Mouse (Mus musculus): ENCODE measurements at regions not wholly inside any gene's neighbourhood (a gene's known extent, or its start where the extent isn't known, plus 50 kb on each side); places are given as distances from the start of the nearest gene placed in this dataset.
"Not testable (repeated sequence)": the region's sequence is repeated elsewhere in the genome, so short reads cannot be mapped to it uniquely, and the experiment has no call there.

DNA sequence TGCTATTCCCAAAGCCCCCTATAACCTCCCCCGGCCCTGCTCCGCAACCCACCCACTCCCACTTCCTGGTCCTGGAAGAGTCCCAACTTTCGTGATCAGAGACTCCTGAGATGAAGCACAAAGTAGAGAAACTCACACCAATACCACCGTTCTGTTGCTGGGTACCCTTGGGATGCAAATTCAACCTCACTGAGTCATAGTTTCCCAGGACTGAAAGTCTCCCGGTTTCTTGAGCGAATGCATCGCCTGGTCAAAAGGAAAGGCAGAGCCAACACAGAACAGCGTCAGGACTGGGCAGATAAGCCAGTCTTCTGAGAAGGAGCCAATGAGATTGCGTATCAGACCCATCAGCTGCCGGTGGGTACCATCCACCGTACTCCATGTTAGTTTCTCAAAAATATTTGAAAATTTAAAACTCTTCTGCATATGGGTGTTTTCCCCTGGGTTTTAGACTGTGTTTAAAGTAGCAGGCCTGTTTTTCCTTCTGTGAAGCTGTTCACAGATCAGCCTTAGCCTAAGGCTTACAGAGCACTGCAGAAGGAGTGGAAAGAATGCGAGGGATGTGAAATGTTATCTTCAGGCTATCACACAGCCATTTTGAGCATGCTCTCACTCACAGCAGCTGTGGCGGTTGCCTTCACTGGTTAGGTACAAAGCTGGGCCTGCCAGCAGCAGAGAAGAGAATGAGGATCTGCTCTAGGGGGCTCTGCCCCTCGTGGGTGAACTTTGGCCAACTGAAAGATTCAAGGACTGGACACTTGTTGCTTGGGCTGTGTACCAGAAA lies 77.0 kb upstream of the Zmat1 start:
- H3K36me3 ChIP-seq (replicated peaks; ENCODE audit: control insufficient read depth, insufficient read depth, low read depth); H3K9ac ChIP-seq (replicated peaks); H3K9me3 ChIP-seq (ENCODE audit: control insufficient read depth, low read length); H3K4me1 ChIP-seq (replicated peaks; ENCODE audit: control insufficient read depth in 2 of 2, insufficient read depth in 2 of 2, low read length in 1 of 2); H3K4me2 ChIP-seq (ENCODE audit: low read depth); H3K27ac ChIP-seq; H3K4me3 ChIP-seq (ENCODE audit: insufficient read depth in 1 of 2, low read depth in 2 of 2, low read length in 2 of 2); DNase-seq (ENCODE audit: low read depth in 3 of 3, low spot score in 3 of 3); H3K27me3 ChIP-seq (ENCODE audit: control insufficient read depth, insufficient read depth, low read length): not testable (repeated sequence)
- 0 out of 2 replicates have a peak, but pooled peaks have one; percentile 37 for ATAC-seq (ENCODE audit: insufficient read depth)
- WGBS (ENCODE audit: insufficient replicate concordance) = 54% methylated on average over 14 of the region's 14 CpGs

GRCm38 (mm10) chrX:135080380-135081158 lies 71.6 kb upstream of the Zmat1 start:
- DNase-seq (ENCODE audit: low read depth in 3 of 3, low spot score in 3 of 3) = no peak
- Histone ChIP-seq H3K9ac (replicated peaks) (no peak overlapping the region), H3K4me3 (ENCODE audit: insufficient read depth in 1 of 2, low read depth in 2 of 2, low read length in 2 of 2) (no peak overlapping the region), H3K4me1 (replicated peaks; ENCODE audit: control insufficient read depth in 2 of 2, insufficient read depth in 2 of 2, low read length in 1 of 2) (no peaks in the 10 kb centered on the region), H3K36me3 (replicated peaks; ENCODE audit: control insufficient read depth, insufficient read depth, low read depth) (no peaks in the 10 kb centered on the region), H3K27me3 (ENCODE audit: control insufficient read depth, insufficient read depth, low read length) (no peaks in the 10 kb centered on the region), H3K27ac (no peak overlapping the region), H3K9me3 (ENCODE audit: control insufficient read depth, low read length) (no peaks in the 10 kb centered on the region), H3K4me2 (ENCODE audit: low read depth) (no peak overlapping the region)
- WGBS (ENCODE audit: insufficient replicate concordance) = 50% methylated on average over 2 of the region's 2 CpGs
- no peak for ATAC-seq (ENCODE audit: insufficient read depth)
- no peak for TF ChIP-seq CTCF (IDR thresholded peaks at IDR 0.05; ENCODE audit: low read depth)
- no peak for TF ChIP-seq EP300 (IDR thresholded peaks at IDR 0.05; ENCODE audit: low read depth)

- H3K4me3 ChIP-seq (ENCODE audit: insufficient read depth in 1 of 2, low read depth in 2 of 2, low read length in 2 of 2) = no peak overlapping the region
- H3K4me2 ChIP-seq (ENCODE audit: low read depth) = no peak overlapping the region
- WGBS (ENCODE audit: insufficient replicate concordance) = 32% methylated on average over 2 of the region's 2 CpGs
- DNase-seq (ENCODE audit: low read depth in 3 of 3, low spot score in 3 of 3) (no peak), ATAC-seq (ENCODE audit: insufficient read depth) (no peak)
- TF ChIP-seq CTCF (IDR thresholded peaks at IDR 0.05; ENCODE audit: low read depth) (no peak), EP300 (IDR thresholded peaks at IDR 0.05; ENCODE audit: low read depth) (no peak)
- no peaks in the 10 kb centered on the region for H3K9me3 ChIP-seq (ENCODE audit: control insufficient read depth, low read length)
- H3K27ac ChIP-seq = no peak overlapping the region
- no peaks in the 10 kb centered on the region for H3K27me3 ChIP-seq (ENCODE audit: control insufficient read depth, insufficient read depth, low read length)
- H3K4me1 ChIP-seq (replicated peaks; ENCODE audit: control insufficient read depth in 2 of 2, insufficient read depth in 2 of 2, low read length in 1 of 2) = no peaks in the 10 kb centered on the region
- H3K36me3 ChIP-seq (replicated peaks; ENCODE audit: control insufficient read depth, insufficient read depth, low read depth) = no peaks in the 10 kb centered on the region
- H3K9ac ChIP-seq (replicated peaks) = no peak overlapping the region
These were observed 70.4 kb upstream of the Zmat1 start for GRCm38 (mm10) chrX:135079388-135079787.

- ATAC-seq (ENCODE audit: insufficient read depth) (no peak), DNase-seq (ENCODE audit: low read depth in 3 of 3, low spot score in 3 of 3) (no peak)
- no peaks in the 10 kb centered on the region for H3K27me3 ChIP-seq (ENCODE audit: control insufficient read depth, insufficient read depth, low read length)
- TF ChIP-seq CTCF (IDR thresholded peaks at IDR 0.05; ENCODE audit: low read depth) (no peak), EP300 (IDR thresholded peaks at IDR 0.05; ENCODE audit: low read depth) (no peak)
- WGBS (ENCODE audit: insufficient replicate concordance) = 46% methylated on average over 2 of the region's 2 CpGs
- H3K9me3 ChIP-seq (ENCODE audit: control insufficient read depth, low read length) = no peaks in the 10 kb centered on the region
- no peaks in the 10 kb centered on the region for H3K4me1 ChIP-seq (replicated peaks; ENCODE audit: control insufficient read depth in 2 of 2, insufficient read depth in 2 of 2, low read length in 1 of 2)
- H3K4me2 ChIP-seq (ENCODE audit: low read depth) = no peak overlapping the region
- H3K9ac ChIP-seq (replicated peaks) = no peak overlapping the region
- H3K36me3 ChIP-seq (replicated peaks; ENCODE audit: control insufficient read depth, insufficient read depth, low read depth) = no peaks in the 10 kb centered on the region
- no peak overlapping the region for H3K4me3 ChIP-seq (ENCODE audit: insufficient read depth in 1 of 2, low read depth in 2 of 2, low read length in 2 of 2)
- no peak overlapping the region for H3K27ac ChIP-seq
These were observed 66.9 kb upstream of the Zmat1 start for GRCm38 (mm10) chrX:135075903-135076302.

GRCm38 (mm10) chrX:135069448-135069847 lies 60.4 kb upstream of the Zmat1 start:
- no peak overlapping the region for H3K4me2 ChIP-seq (ENCODE audit: low read depth)
- whole genome bisulfite sequencing (ENCODE audit: insufficient replicate concordance) = 14% methylated on average over 1 of the region's 1 CpGs
- H3K4me1 ChIP-seq (replicated peaks; ENCODE audit: control insufficient read depth in 2 of 2, insufficient read depth in 2 of 2, low read length in 1 of 2) = no peaks in the 10 kb centered on the region
- no peak overlapping the region for H3K27ac ChIP-seq
- TF ChIP-seq CTCF (IDR thresholded peaks at IDR 0.05; ENCODE audit: low read depth) (no peak), EP300 (IDR thresholded peaks at IDR 0.05; ENCODE audit: low read depth) (no peak)
- ATAC-seq (ENCODE audit: insufficient read depth) = no peak
- no peak overlapping the region for H3K4me3 ChIP-seq (ENCODE audit: insufficient read depth in 1 of 2, low read depth in 2 of 2, low read length in 2 of 2)
- no peak for DNase-seq (ENCODE audit: low read depth in 3 of 3, low spot score in 3 of 3)
- no peak overlapping the region for H3K9ac ChIP-seq (replicated peaks)
- no peaks in the 10 kb centered on the region for H3K36me3 ChIP-seq (replicated peaks; ENCODE audit: control insufficient read depth, insufficient read depth, low read depth)
- no peaks in the 10 kb centered on the region for H3K9me3 ChIP-seq (ENCODE audit: control insufficient read depth, low read length)
- H3K27me3 ChIP-seq (ENCODE audit: control insufficient read depth, insufficient read depth, low read length) = no peaks in the 10 kb centered on the region
